Mouse (Mus musculus) lung, embryonic 15.5 days (tissue): Measurements from ENCODE around the gene Rassf3. TPM values are rescaled to one million over a fixed set of nuclear protein-coding genes. Genes with fewer than 3 reads are reported as not detected.

ENCODE experiments used
- ATAC-seq: fragments of 200-750 bp; cut with Nextera tagmentation; 2 replicates; pipeline ENCODE4 v1.8.0; 2017; ENCODE audit warnings: moderate number of reproducible peaks, borderline replicate concordance; ENCODE audit not compliant: low FRiP score, low TSS enrichment; ENCODE audit errors: extremely low read depth
- H3K27ac ChIP-seq: fragments of 300-500 bp; sonication (generic); 2 replicates; pipeline ENCODE4 v1.5.1; 2015; ENCODE audit warnings: moderate library complexity, mild to moderate bottlenecking, inconsistent platforms
- H3K27me3 ChIP-seq: fragments of 300-500 bp; sonication (generic); 2 replicates; pipeline ENCODE4 v1.6.1; 2015; ENCODE audit warnings: inconsistent platforms
- H3K36me3 ChIP-seq: fragments of 300-500 bp; sonication (generic); 2 replicates; pipeline ENCODE4 v1.6.1; 2015; ENCODE audit warnings: inconsistent platforms
- H3K4me1 ChIP-seq: fragments of 300-500 bp; sonication (generic); 2 replicates; pipeline ENCODE4 v1.6.1; 2015; ENCODE audit warnings: inconsistent platforms
- H3K4me2 ChIP-seq: fragments of 300-500 bp; sonication (generic); 2 replicates; pipeline ENCODE4 v1.6.1; 2015; ENCODE audit warnings: inconsistent platforms, mild to moderate bottlenecking, moderate library complexity
- H3K4me3 ChIP-seq: fragments of 300-500 bp; sonication (generic); 2 replicates; pipeline ENCODE4 v1.5.1; 2015; ENCODE audit warnings: mild to moderate bottlenecking, inconsistent platforms
- H3K9ac ChIP-seq: fragments of 300-500 bp; sonication (generic); 2 replicates; pipeline ENCODE4 v1.6.1; 2015; ENCODE audit warnings: inconsistent platforms
- H3K9me3 ChIP-seq: fragments of 300-500 bp; sonication (generic); 2 replicates; pipeline ENCODE4 v1.6.1; 2016; ENCODE audit warnings: inconsistent platforms
- WGBS: fragments of 180-500 bp; shearing (Covaris S2); methylation state at CpG from one replicate; pipeline ENCODE4 v1.1.7; 2015; 5-methylcytosine and 5-hydroxymethylcytosine counted together
- polyA plus RNA-seq: library from polyadenylated mRNA; unstranded; fragments of >200 nt; fragmentation: Nextera tagmentation; extraction: Ambion mirVana; gene quantifications from 2 replicates; pipeline ENCODE4 v1.2.1, GENCODE M21; 2015

Rassf3 gene
- polyA plus RNA-seq, 1 experiment from 2014 or later = 20.8 TPM

- Histone ChIP-seq H3K27me3 (no peaks in the 10 kb centered on the region), H3K4me2 (0 out of 2 replicates have a peak overlapping the region, but pooled peaks have one; percentile 19), H3K36me3 (no peaks in the 10 kb centered on the region), H3K4me3 (no peak overlapping the region), H3K27ac (0 out of 2 replicates have a peak overlapping the region, but pooled peaks have one; percentile 46), H3K9me3 (no peaks in the 10 kb centered on the region), H3K9ac (no peak overlapping the region), H3K4me1 (peaks cover 80% of the 10 kb centered on the region)
- ATAC-seq = no peak
- WGBS = 37% methylated on average over 3 of the region's 3 CpGs
Observed at GRCm38 (mm10) chr10:121469625-121470024, 6.5 kb downstream of the Rassf3 start.

GRCm38 (mm10) chr10:121468985-121469384, 7.2 kb downstream of the Rassf3 start:
- no peak overlapping the region for H3K9ac ChIP-seq

GRCm38 (mm10) chr10:121468261-121468660, 7.9 kb downstream of the Rassf3 start:
- WGBS = 53% methylated on average over 5 of the region's 5 CpGs
- Histone ChIP-seq H3K4me2 (no peak overlapping the region), H3K27ac (no peak overlapping the region), H3K36me3 (no peaks in the 10 kb centered on the region), H3K4me1 (peaks cover 67% of the 10 kb centered on the region), H3K9me3 (no peaks in the 10 kb centered on the region), H3K27me3 (no peaks in the 10 kb centered on the region), H3K4me3 (no peak overlapping the region), H3K9ac (no peak overlapping the region)
- ATAC-seq = no peak

More at GRCm38 (mm10) chr10:121468985-121469384, 7.2 kb downstream of the Rassf3 start:
- peaks cover 75% of the 10 kb centered on the region for H3K4me1 ChIP-seq
- no peaks in the 10 kb centered on the region for H3K9me3 ChIP-seq
- no peaks in the 10 kb centered on the region for H3K27me3 ChIP-seq
- peak overlapping the region; percentile 38 for H3K27ac ChIP-seq
- no peaks in the 10 kb centered on the region for H3K36me3 ChIP-seq
- ATAC-seq = no peak
- WGBS = 22% methylated on average over 5 of the region's 5 CpGs
- H3K4me2 ChIP-seq = peak overlapping the region; percentile 19; the same call in 1 of the 2 replicates
- no peak overlapping the region for H3K4me3 ChIP-seq

- Histone ChIP-seq H3K36me3 (no peaks in the 10 kb centered on the region; the same call in 1 of the 2 replicates), H3K27me3 (no peaks in the 10 kb centered on the region), H3K9ac (no peak overlapping the region), H3K4me1 (peaks cover 64% of the 10 kb centered on the region), H3K4me2 (no peak overlapping the region), H3K4me3 (no peak overlapping the region), H3K27ac (no peak overlapping the region), H3K9me3 (no peaks in the 10 kb centered on the region)
- ATAC-seq = no peak
- 43% methylated on average over 8 of the region's 8 CpGs for WGBS
Observed at GRCm38 (mm10) chr10:121467792-121468191, 8.4 kb downstream of the Rassf3 start.

- no peak for ATAC-seq
- WGBS = 76% methylated on average over 13 of the region's 13 CpGs
- peaks cover 64% of the 10 kb centered on the region for H3K4me1 ChIP-seq
- H3K27ac ChIP-seq = no peak overlapping the region
- H3K9me3 ChIP-seq = no peaks in the 10 kb centered on the region
- no peak overlapping the region for H3K4me3 ChIP-seq
- no peaks in the 10 kb centered on the region for H3K27me3 ChIP-seq
- no peak overlapping the region for H3K9ac ChIP-seq
- H3K4me2 ChIP-seq = no peak overlapping the region
- no peaks in the 10 kb centered on the region; the same call in 1 of the 2 replicates for H3K36me3 ChIP-seq
Observed at GRCm38 (mm10) chr10:121467016-121467415, 9.1 kb downstream of the Rassf3 start.

- Histone ChIP-seq H3K4me3 (no peak overlapping the region), H3K4me1 (peaks cover 70% of the 10 kb centered on the region), H3K9me3 (no peaks in the 10 kb centered on the region), H3K27me3 (no peaks in the 10 kb centered on the region), H3K9ac (no peak overlapping the region), H3K4me2 (no peak overlapping the region), H3K36me3 (no peaks in the 10 kb centered on the region; the same call in 1 of the 2 replicates), H3K27ac (peak overlapping the region; percentile 64)
- ATAC-seq = no peak
- 26% methylated on average over 5 of the region's 5 CpGs for WGBS
Observed at GRCm38 (mm10) chr10:121465033-121465432, 11.1 kb downstream of the Rassf3 start.

GRCm38 (mm10) chr10:121462162-121462881, 13.8 kb downstream of the Rassf3 start:
- 50% methylated on average over 24 of the region's 24 CpGs for WGBS
- Histone ChIP-seq H3K4me1 (peaks cover 65% of the 10 kb centered on the region), H3K27ac (peak overlapping the region; percentile 83), H3K9me3 (no peaks in the 10 kb centered on the region), H3K9ac (no peak overlapping the region; the same call in 1 of the 2 replicates), H3K4me3 (no peak overlapping the region), H3K4me2 (peak overlapping the region; percentile 41; the same call in 1 of the 2 replicates), H3K36me3 (no peaks in the 10 kb centered on the region; the same call in 1 of the 2 replicates), H3K27me3 (no peaks in the 10 kb centered on the region)
- ATAC-seq = no peak

- peaks cover 58% of the 10 kb centered on the region for H3K4me1 ChIP-seq
- H3K27me3 ChIP-seq = no peaks in the 10 kb centered on the region
- no peaks in the 10 kb centered on the region; the same call in 1 of the 2 replicates for H3K36me3 ChIP-seq
- no peak overlapping the region for H3K4me3 ChIP-seq
- H3K9ac ChIP-seq = no peak overlapping the region; the same call in 1 of the 2 replicates
- peak overlapping the region; percentile 83 for H3K27ac ChIP-seq
- peak overlapping the region; percentile 41 for H3K4me2 ChIP-seq
- WGBS = 19% methylated on average over 22 of the region's 22 CpGs
- 0 out of 2 replicates have a peak, but pooled peaks have one; percentile 12 for ATAC-seq
- no peaks in the 10 kb centered on the region for H3K9me3 ChIP-seq
Observed at GRCm38 (mm10) chr10:121461404-121462161, 14.6 kb downstream of the Rassf3 start.

- Histone ChIP-seq H3K36me3 (no peaks in the 10 kb centered on the region; the same call in 1 of the 2 replicates), H3K27me3 (no peaks in the 10 kb centered on the region), H3K27ac (no peak overlapping the region), H3K4me2 (no peak overlapping the region), H3K9me3 (no peaks in the 10 kb centered on the region), H3K9ac (no peak overlapping the region), H3K4me3 (no peak overlapping the region), H3K4me1 (peaks cover 61% of the 10 kb centered on the region)
- WGBS = 71% methylated on average over 19 of the region's 19 CpGs
- no peak for ATAC-seq
Observed at GRCm38 (mm10) chr10:121459124-121459853, 16.9 kb downstream of the Rassf3 start.

GRCm38 (mm10) chr10:121458408-121458807, 17.7 kb downstream of the Rassf3 start:
- Histone ChIP-seq H3K4me2 (no peak overlapping the region), H3K9ac (no peak overlapping the region), H3K4me1 (peaks cover 61% of the 10 kb centered on the region), H3K4me3 (no peak overlapping the region), H3K27ac (no peak overlapping the region), H3K36me3 (no peaks in the 10 kb centered on the region; the same call in 1 of the 2 replicates), H3K27me3 (no peaks in the 10 kb centered on the region), H3K9me3 (no peaks in the 10 kb centered on the region)
- no peak for ATAC-seq
- WGBS = 81% methylated on average over 9 of the region's 9 CpGs

GRCm38 (mm10) chr10:121457381-121457780, 18.8 kb downstream of the Rassf3 start:
- H3K4me3 ChIP-seq = no peak overlapping the region
- H3K9ac ChIP-seq = no peak overlapping the region
- 77% methylated on average over 3 of the region's 3 CpGs for WGBS
- no peak overlapping the region for H3K4me2 ChIP-seq
- no peak overlapping the region for H3K27ac ChIP-seq
- H3K4me1 ChIP-seq = peaks cover 59% of the 10 kb centered on the region
- no peaks in the 10 kb centered on the region for H3K36me3 ChIP-seq
- no peak for ATAC-seq
- H3K27me3 ChIP-seq = no peaks in the 10 kb centered on the region
- H3K9me3 ChIP-seq = no peaks in the 10 kb centered on the region
